Mouse (Mus musculus): ENCODE measurements around the gene Kantr.

The Kantr gene

GRCm38 (mm10) chrX:152284746-152285145 is 42.5 kb downstream of the Kantr start:
- DNase-seq (ENCODE audit: low read depth, low spot score), result no peak

- no peak for DNase-seq (ENCODE audit: low read depth, low spot score)
Measured at GRCm38 (mm10) chrX:152279384-152279783, 47.9 kb downstream of the Kantr start.

GRCm38 (mm10) chrX:152271189-152271588 is 56.1 kb downstream of the Kantr start:
- DNase-seq (ENCODE audit: low read depth, low spot score), result no peak

Measured in CD4-positive helper T cell, adult 2 months (primary cell).